Mouse (Mus musculus): Measurements from ENCODE around the gene Dlat. TPM values are rescaled to one million over a fixed set of nuclear protein-coding genes. Genes with fewer than 3 reads are reported as not detected.

The Dlat gene
- polyA plus RNA-seq, 1 experiment from 2014 or later, result 22.5 TPM

- 16% methylated on average over 10 of the region's 10 CpGs for WGBS (ENCODE audit: insufficient replicate concordance)
- H3K27me3 ChIP-seq (ENCODE audit: control insufficient read depth, insufficient read depth, low read depth, low read length), result peaks cover 16% of the 10 kb centered on the region
- peak overlapping the region; percentile 81 for H3K27ac ChIP-seq (ENCODE audit: low read length)
- no peaks in the 10 kb centered on the region for H3K9me3 ChIP-seq (replicated peaks; ENCODE audit: control insufficient read depth, low read length)
- H3K4me1 ChIP-seq (ENCODE audit: control insufficient read depth, low read depth, low read length), result peaks cover 4% of the 10 kb centered on the region
- H3K9ac ChIP-seq (ENCODE audit: low read depth, low read length), result no peak overlapping the region
- H3K4me3 ChIP-seq (ENCODE audit: low read depth, low read length), result peak overlapping the region; percentile 44
- ATAC-seq (ENCODE audit: low read depth), result peak; percentile 71
- no peaks in the 10 kb centered on the region for H3K36me3 ChIP-seq (ENCODE audit: control insufficient read depth, insufficient read depth)
- peak overlapping the region; percentile 37; the same call in 1 of the 2 replicates for H3K4me2 ChIP-seq (ENCODE audit: low read depth, low read length)
Measured at GRCm38 (mm10) chr9:50693631-50694030, 34.1 kb upstream of the Dlat start.

- Histone ChIP-seq H3K4me1 (ENCODE audit: control insufficient read depth, low read depth, low read length) (no peaks in the 10 kb centered on the region; the same call in 1 of the 2 replicates), H3K9me3 (replicated peaks; ENCODE audit: control insufficient read depth, low read length) (no peaks in the 10 kb centered on the region), H3K9ac (ENCODE audit: low read depth, low read length) (no peak overlapping the region), H3K4me3 (ENCODE audit: low read depth, low read length) (peak overlapping the region; percentile 44), H3K4me2 (ENCODE audit: low read depth, low read length) (peak overlapping the region; percentile 37), H3K27me3 (ENCODE audit: control insufficient read depth, insufficient read depth, low read depth, low read length) (peaks cover 10% of the 10 kb centered on the region), H3K27ac (ENCODE audit: low read length) (peak overlapping the region; percentile 81), H3K36me3 (ENCODE audit: control insufficient read depth, insufficient read depth) (no peaks in the 10 kb centered on the region)
- WGBS (ENCODE audit: insufficient replicate concordance), result 21% methylated on average over 13 of the region's 13 CpGs
- peak; percentile 82 for ATAC-seq (ENCODE audit: low read depth)
Measured at GRCm38 (mm10) chr9:50692626-50693580, 33.3 kb upstream of the Dlat start.

- H3K4me3 ChIP-seq (ENCODE audit: low read depth, low read length), result no peak overlapping the region
- peak overlapping the region; percentile 48 for H3K27ac ChIP-seq (ENCODE audit: low read length)
- 43% methylated on average over 6 of the region's 6 CpGs for WGBS (ENCODE audit: insufficient replicate concordance)
- peak; percentile 59; the same call in 1 of the 2 replicates for ATAC-seq (ENCODE audit: low read depth)
- no peaks in the 10 kb centered on the region for H3K36me3 ChIP-seq (ENCODE audit: control insufficient read depth, insufficient read depth)
- no peaks in the 10 kb centered on the region; the same call in 1 of the 2 replicates for H3K4me1 ChIP-seq (ENCODE audit: control insufficient read depth, low read depth, low read length)
- no peaks in the 10 kb centered on the region for H3K27me3 ChIP-seq (ENCODE audit: control insufficient read depth, insufficient read depth, low read depth, low read length)
- H3K9me3 ChIP-seq (replicated peaks; ENCODE audit: control insufficient read depth, low read length), result no peaks in the 10 kb centered on the region
- H3K4me2 ChIP-seq (ENCODE audit: low read depth, low read length), result 0 out of 2 replicates have a peak overlapping the region, but pooled peaks have one; percentile 8
- no peak overlapping the region for H3K9ac ChIP-seq (ENCODE audit: low read depth, low read length)
Measured at GRCm38 (mm10) chr9:50686866-50687652, 27.5 kb upstream of the Dlat start.

DNA sequence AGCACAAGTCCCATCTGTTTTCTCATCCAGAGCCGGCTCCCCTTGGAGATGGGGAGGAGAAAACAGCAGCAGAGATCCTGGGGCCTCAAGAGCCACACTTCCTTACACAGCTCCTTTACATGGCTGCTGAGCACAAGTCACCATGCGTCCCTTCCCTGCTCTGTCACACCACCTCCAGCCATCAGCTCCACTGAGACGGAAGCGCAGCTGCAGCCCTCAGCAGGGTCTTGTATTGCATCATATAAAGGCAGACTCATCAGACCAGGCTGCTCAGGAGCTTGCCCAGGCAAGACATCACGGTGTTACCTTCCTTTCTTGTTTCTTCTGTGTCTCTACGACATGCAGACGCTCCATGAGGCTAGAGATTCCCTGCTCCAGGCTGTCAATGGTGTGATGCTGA is 22.1 kb upstream of the Dlat start:
- H3K27me3 ChIP-seq (ENCODE audit: control insufficient read depth, insufficient read depth, low read depth, low read length), result no peaks in the 10 kb centered on the region
- H3K4me3 ChIP-seq (ENCODE audit: low read depth, low read length), result no peak overlapping the region
- H3K36me3 ChIP-seq (ENCODE audit: control insufficient read depth, insufficient read depth), result no peaks in the 10 kb centered on the region; the same call in 1 of the 2 replicates
- H3K9ac ChIP-seq (ENCODE audit: low read depth, low read length), result no peak overlapping the region
- H3K4me1 ChIP-seq (ENCODE audit: control insufficient read depth, low read depth, low read length), result no peaks in the 10 kb centered on the region
- H3K4me2 ChIP-seq (ENCODE audit: low read depth, low read length), result no peak overlapping the region
- 54% methylated on average over 7 of the region's 7 CpGs for WGBS (ENCODE audit: insufficient replicate concordance)
- H3K9me3 ChIP-seq (replicated peaks; ENCODE audit: control insufficient read depth, low read length), result no peaks in the 10 kb centered on the region
- H3K27ac ChIP-seq (ENCODE audit: low read length), result no peak overlapping the region
- ATAC-seq (ENCODE audit: low read depth), result no peak

GRCm38 (mm10) chr9:50679406-50679805 is 19.8 kb upstream of the Dlat start:
- no peaks in the 10 kb centered on the region for H3K4me1 ChIP-seq (ENCODE audit: control insufficient read depth, low read depth, low read length)
- 55% methylated on average over 1 of the region's 1 CpGs for WGBS (ENCODE audit: insufficient replicate concordance)
- no peaks in the 10 kb centered on the region for H3K9me3 ChIP-seq (replicated peaks; ENCODE audit: control insufficient read depth, low read length)
- no peaks in the 10 kb centered on the region; the same call in 1 of the 2 replicates for H3K36me3 ChIP-seq (ENCODE audit: control insufficient read depth, insufficient read depth)
- H3K4me2 ChIP-seq (ENCODE audit: low read depth, low read length), result no peak overlapping the region
- no peak for ATAC-seq (ENCODE audit: low read depth)
- H3K9ac ChIP-seq (ENCODE audit: low read depth, low read length), result no peak overlapping the region
- no peak overlapping the region for H3K4me3 ChIP-seq (ENCODE audit: low read depth, low read length)
- no peaks in the 10 kb centered on the region for H3K27me3 ChIP-seq (ENCODE audit: control insufficient read depth, insufficient read depth, low read depth, low read length)
- H3K27ac ChIP-seq (ENCODE audit: low read length), result no peak overlapping the region

- Histone ChIP-seq H3K27ac (ENCODE audit: low read length) (no peak overlapping the region), H3K4me3 (ENCODE audit: low read depth, low read length) (no peak overlapping the region), H3K9me3 (replicated peaks; ENCODE audit: control insufficient read depth, low read length) (no peaks in the 10 kb centered on the region), H3K36me3 (ENCODE audit: control insufficient read depth, insufficient read depth) (no peaks in the 10 kb centered on the region), H3K9ac (ENCODE audit: low read depth, low read length) (no peak overlapping the region), H3K27me3 (ENCODE audit: control insufficient read depth, insufficient read depth, low read depth, low read length) (no peaks in the 10 kb centered on the region), H3K4me2 (ENCODE audit: low read depth, low read length) (no peak overlapping the region), H3K4me1 (ENCODE audit: control insufficient read depth, low read depth, low read length) (no peaks in the 10 kb centered on the region)
- ATAC-seq (ENCODE audit: low read depth), result no peak
- 11% methylated on average over 1 of the region's 1 CpGs for WGBS (ENCODE audit: insufficient replicate concordance)
Measured at GRCm38 (mm10) chr9:50674771-50675170, 15.2 kb upstream of the Dlat start.

DNA sequence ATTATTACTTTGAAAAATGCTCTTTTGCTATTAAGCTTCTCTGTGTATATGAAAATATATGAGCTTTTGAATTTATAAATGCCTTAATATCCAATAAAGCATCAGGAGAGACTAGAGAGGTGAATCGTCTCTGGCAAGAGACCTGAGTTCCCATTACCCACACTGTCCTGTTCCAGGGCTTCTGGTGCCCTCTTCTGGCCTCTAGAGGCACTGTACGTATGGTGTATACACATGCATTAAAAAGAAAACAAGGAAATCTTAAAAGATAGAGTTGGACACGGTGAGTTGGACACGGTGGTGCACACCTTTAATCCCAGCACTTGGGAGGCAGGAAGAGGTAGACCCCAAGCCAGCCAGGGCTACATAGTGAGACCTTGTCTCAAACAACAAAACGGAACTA is 11.1 kb upstream of the Dlat start:
- Histone ChIP-seq H3K4me3 (ENCODE audit: low read depth, low read length) (no peak overlapping the region), H3K9me3 (replicated peaks; ENCODE audit: control insufficient read depth, low read length) (no peaks in the 10 kb centered on the region), H3K4me2 (ENCODE audit: low read depth, low read length) (no peak overlapping the region), H3K27me3 (ENCODE audit: control insufficient read depth, insufficient read depth, low read depth, low read length) (no peaks in the 10 kb centered on the region), H3K27ac (ENCODE audit: low read length) (no peak overlapping the region), H3K36me3 (ENCODE audit: control insufficient read depth, insufficient read depth) (no peaks in the 10 kb centered on the region), H3K4me1 (ENCODE audit: control insufficient read depth, low read depth, low read length) (no peaks in the 10 kb centered on the region), H3K9ac (ENCODE audit: low read depth, low read length) (no peak overlapping the region)
- 19% methylated on average over 5 of the region's 5 CpGs for WGBS (ENCODE audit: insufficient replicate concordance)
- ATAC-seq (ENCODE audit: low read depth), result 0 out of 2 replicates have a peak, but pooled peaks have one; percentile 62

- H3K36me3 ChIP-seq (ENCODE audit: control insufficient read depth, insufficient read depth), result no peaks in the 10 kb centered on the region
- no peak overlapping the region for H3K9ac ChIP-seq (ENCODE audit: low read depth, low read length)
- H3K27me3 ChIP-seq (ENCODE audit: control insufficient read depth, insufficient read depth, low read depth, low read length), result no peaks in the 10 kb centered on the region
- whole genome bisulfite sequencing (ENCODE audit: insufficient replicate concordance), result 57% methylated on average over 8 of the region's 8 CpGs
- H3K27ac ChIP-seq (ENCODE audit: low read length), result no peak overlapping the region
- no peak for ATAC-seq (ENCODE audit: low read depth)
- H3K4me1 ChIP-seq (ENCODE audit: control insufficient read depth, low read depth, low read length), result no peaks in the 10 kb centered on the region
- no peak overlapping the region for H3K4me2 ChIP-seq (ENCODE audit: low read depth, low read length)
- no peaks in the 10 kb centered on the region for H3K9me3 ChIP-seq (replicated peaks; ENCODE audit: control insufficient read depth, low read length)
- no peak overlapping the region for H3K4me3 ChIP-seq (ENCODE audit: low read depth, low read length)
Measured at GRCm38 (mm10) chr9:50667579-50668498, 8.3 kb upstream of the Dlat start.

All from liver, embryonic 16.5 days (tissue).